Mouse (Mus musculus) liver, embryonic 16.5 days (tissue): ENCODE results near the gene Tmem178. TPM values are rescaled to one million over a fixed set of nuclear protein-coding genes. Genes with fewer than 3 reads are reported as not detected.
A peak's percentile ranks its signal among the peaks of the same experiment; 100 is the strongest.

Experiments
- ATAC-seq: fragments of 200-750 bp; cut with Nextera tagmentation; 2 replicates; pipeline ENCODE4 v1.8.0; 2017; ENCODE audit warnings: low read depth, mild to moderate bottlenecking, moderate number of reproducible peaks, moderate library complexity
- H3K27ac ChIP-seq: fragments of 300-500 bp; sonication (generic); 2 replicates; pipeline ENCODE4 v1.5.1; 2014; ENCODE audit warnings: mild to moderate bottlenecking, low read length
- H3K27me3 ChIP-seq: fragments of 300-500 bp; sonication (generic); 2 replicates; pipeline ENCODE4 v1.6.1; 2014; ENCODE audit warnings: low read depth, low read length, mixed read lengths; ENCODE audit not compliant: control insufficient read depth, insufficient read depth
- H3K36me3 ChIP-seq: fragments of 300-500 bp; sonication (generic); 2 replicates; pipeline ENCODE4 v1.6.1; 2014; ENCODE audit warnings: mild to moderate bottlenecking; ENCODE audit not compliant: control insufficient read depth, insufficient read depth
- H3K4me1 ChIP-seq: fragments of 300-500 bp; sonication (generic); 2 replicates; pipeline ENCODE4 v1.6.1; 2014; ENCODE audit warnings: low read depth, low read length, mixed read lengths; ENCODE audit not compliant: control insufficient read depth
- H3K4me2 ChIP-seq: fragments of 300-500 bp; sonication (generic); 2 replicates; pipeline ENCODE4 v1.6.1; 2014; ENCODE audit warnings: low read depth, low read length, mixed read lengths
- H3K4me3 ChIP-seq: fragments of 300-500 bp; sonication (generic); 2 replicates; pipeline ENCODE4 v1.5.1; 2014; ENCODE audit warnings: low read depth, mild to moderate bottlenecking, low read length
- H3K9ac ChIP-seq: fragments of 300-500 bp; sonication (generic); 2 replicates; pipeline ENCODE4 v1.6.1; 2014; ENCODE audit warnings: low read depth, low read length
- H3K9me3 ChIP-seq: fragments of 300-500 bp; sonication (generic); replicated peaks from 2 replicates; pipeline ENCODE4 v1.6.1; 2016; ENCODE audit warnings: low read length; ENCODE audit not compliant: control insufficient read depth
- WGBS: fragments of 180-500 bp; shearing (Covaris S2); extraction: QIAGEN DNeasy Blood & Tissue Kit; methylation state at CpG from one replicate; pipeline ENCODE4 v1.1.7; 2014; ENCODE audit not compliant: insufficient replicate concordance; 5-methylcytosine and 5-hydroxymethylcytosine counted together
- polyA plus RNA-seq: library from polyadenylated mRNA; unstranded; fragments of >200 nt; fragmentation: Nextera tagmentation; extraction: Ambion mirVana; gene quantifications from 2 replicates; pipeline ENCODE4 v1.2.1, GENCODE M21; 2015

The Tmem178 gene
- polyA plus RNA-seq, 1 experiment from 2014 or later, result 0.25 TPM

- ATAC-seq, result peak; percentile 50; the same call in 1 of the 2 replicates
- 64% methylated on average over 5 of the region's 5 CpGs for WGBS
- no peak overlapping the region for H3K4me3 ChIP-seq
- H3K27ac ChIP-seq, result no peak overlapping the region
- no peak overlapping the region for H3K9ac ChIP-seq
- no peaks in the 10 kb centered on the region for H3K36me3 ChIP-seq
- H3K9me3 ChIP-seq, result no peaks in the 10 kb centered on the region
- no peaks in the 10 kb centered on the region for H3K27me3 ChIP-seq
- H3K4me1 ChIP-seq, result no peaks in the 10 kb centered on the region
- no peak overlapping the region; the same call in 1 of the 2 replicates for H3K4me2 ChIP-seq
Measured at GRCm38 (mm10) chr17:80977245-80977644, 32.8 kb downstream of the Tmem178 start.

- Histone ChIP-seq H3K4me2 (no peak overlapping the region), H3K9ac (no peak overlapping the region), H3K9me3 (no peaks in the 10 kb centered on the region), H3K4me3 (no peak overlapping the region), H3K27me3 (no peaks in the 10 kb centered on the region), H3K36me3 (no peaks in the 10 kb centered on the region), H3K4me1 (no peaks in the 10 kb centered on the region), H3K27ac (no peak overlapping the region)
- ATAC-seq, result no peak
- 74% methylated on average over 10 of the region's 10 CpGs for WGBS
Measured at GRCm38 (mm10) chr17:80980096-80980495, 35.7 kb downstream of the Tmem178 start.

GRCm38 (mm10) chr17:80981721-80982411 lies 37.4 kb downstream of the Tmem178 start:
- Histone ChIP-seq H3K36me3 (no peaks in the 10 kb centered on the region), H3K27ac (no peak overlapping the region), H3K9ac (no peak overlapping the region), H3K4me2 (no peak overlapping the region), H3K27me3 (no peaks in the 10 kb centered on the region), H3K4me1 (no peaks in the 10 kb centered on the region), H3K4me3 (no peak overlapping the region), H3K9me3 (no peaks in the 10 kb centered on the region)
- 60% methylated on average over 12 of the region's 12 CpGs for WGBS
- no peak for ATAC-seq

- Histone ChIP-seq H3K9ac (no peak overlapping the region), H3K27ac (no peak overlapping the region), H3K4me3 (no peak overlapping the region), H3K36me3 (no peaks in the 10 kb centered on the region), H3K4me2 (no peak overlapping the region), H3K9me3 (no peaks in the 10 kb centered on the region), H3K27me3 (no peaks in the 10 kb centered on the region), H3K4me1 (no peaks in the 10 kb centered on the region)
- 0 out of 2 replicates have a peak, but pooled peaks have one; percentile 16 for ATAC-seq
- WGBS, result 13% methylated on average over 8 of the region's 8 CpGs
Measured at GRCm38 (mm10) chr17:80982412-80982787, 38.0 kb downstream of the Tmem178 start.

- no peak overlapping the region for H3K9ac ChIP-seq
- WGBS, result 63% methylated on average over 10 of the region's 10 CpGs
- no peak overlapping the region for H3K4me2 ChIP-seq
- H3K27ac ChIP-seq, result no peak overlapping the region
- no peaks in the 10 kb centered on the region for H3K36me3 ChIP-seq
- no peaks in the 10 kb centered on the region for H3K27me3 ChIP-seq
- ATAC-seq, result no peak
- no peaks in the 10 kb centered on the region for H3K9me3 ChIP-seq
- H3K4me1 ChIP-seq, result no peaks in the 10 kb centered on the region
- no peak overlapping the region for H3K4me3 ChIP-seq
Measured at GRCm38 (mm10) chr17:80982976-80983375, 38.5 kb downstream of the Tmem178 start.

DNA sequence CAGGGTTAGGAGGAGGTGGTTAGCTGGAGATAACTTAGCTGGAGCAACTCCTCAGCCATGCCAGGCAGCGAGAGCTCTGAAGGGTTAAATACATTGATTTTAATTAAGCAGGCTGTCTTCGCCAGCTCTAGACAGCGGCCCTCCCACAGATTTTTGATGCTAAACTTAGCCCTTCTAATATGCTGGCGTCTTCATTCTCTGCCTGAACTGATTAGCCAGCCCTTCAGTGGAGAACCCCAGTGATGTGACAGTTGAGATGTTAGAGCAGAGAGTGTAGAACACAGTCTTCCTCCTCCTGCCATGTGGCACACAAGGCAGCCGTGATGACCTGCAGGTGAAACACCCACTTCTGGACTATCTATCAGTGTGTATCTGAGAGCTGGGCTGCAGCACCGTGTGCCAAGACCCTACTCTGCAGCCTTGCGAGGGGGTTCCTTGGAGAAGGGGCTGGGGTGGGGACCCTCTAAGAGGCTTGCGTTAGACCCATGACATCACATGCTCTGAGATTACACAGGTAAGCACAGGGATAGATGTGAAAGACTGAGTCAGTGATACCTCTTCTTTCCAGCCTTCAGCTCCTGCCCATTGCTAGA lies 47.2 kb downstream of the Tmem178 start:
- no peak overlapping the region for H3K4me3 ChIP-seq
- H3K36me3 ChIP-seq, result no peaks in the 10 kb centered on the region
- no peak overlapping the region for H3K4me2 ChIP-seq
- ATAC-seq, result no peak
- H3K9me3 ChIP-seq, result no peaks in the 10 kb centered on the region
- no peaks in the 10 kb centered on the region for H3K4me1 ChIP-seq
- H3K9ac ChIP-seq, result no peak overlapping the region
- no peak overlapping the region for H3K27ac ChIP-seq
- 66% methylated on average over 8 of the region's 8 CpGs for WGBS
- no peaks in the 10 kb centered on the region for H3K27me3 ChIP-seq

DNA sequence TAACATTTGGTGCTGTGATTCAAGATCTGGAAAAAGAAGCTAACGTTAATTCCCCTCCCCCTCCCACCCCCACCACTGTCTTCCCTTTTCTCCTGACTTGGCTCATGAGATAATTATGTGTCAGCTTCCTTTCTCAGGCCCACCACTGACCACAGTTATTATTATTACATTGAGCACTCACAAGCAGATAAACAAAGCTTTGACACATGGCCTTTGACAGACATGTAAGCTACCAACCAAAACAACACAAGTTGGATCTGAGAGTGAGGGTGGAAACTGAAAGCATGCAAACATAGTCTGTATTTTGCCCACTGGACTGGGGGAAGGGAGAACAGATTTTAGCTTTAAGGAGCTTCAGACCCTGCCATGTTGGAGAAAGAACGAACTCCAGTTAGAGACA lies 52.8 kb downstream of the Tmem178 start:
- H3K4me2 ChIP-seq, result no peak overlapping the region

GRCm38 (mm10) chr17:80998958-80999357 lies 54.5 kb downstream of the Tmem178 start:
- Histone ChIP-seq H3K36me3 (no peaks in the 10 kb centered on the region), H3K4me3 (no peak overlapping the region), H3K4me1 (no peaks in the 10 kb centered on the region), H3K27me3 (no peaks in the 10 kb centered on the region), H3K9me3 (no peaks in the 10 kb centered on the region), H3K4me2 (no peak overlapping the region), H3K9ac (no peak overlapping the region), H3K27ac (no peak overlapping the region)
- no peak for ATAC-seq
- WGBS, result 66% methylated on average over 6 of the region's 6 CpGs

More for the DNA sequence above, 52.8 kb downstream of the Tmem178 start:
- Histone ChIP-seq H3K36me3 (no peaks in the 10 kb centered on the region), H3K4me3 (no peak overlapping the region), H3K9me3 (no peaks in the 10 kb centered on the region), H3K9ac (no peak overlapping the region), H3K4me1 (no peaks in the 10 kb centered on the region), H3K27me3 (no peaks in the 10 kb centered on the region), H3K27ac (no peak overlapping the region)
- no peak for ATAC-seq
- 36% methylated on average over 2 of the region's 2 CpGs for WGBS

DNA sequence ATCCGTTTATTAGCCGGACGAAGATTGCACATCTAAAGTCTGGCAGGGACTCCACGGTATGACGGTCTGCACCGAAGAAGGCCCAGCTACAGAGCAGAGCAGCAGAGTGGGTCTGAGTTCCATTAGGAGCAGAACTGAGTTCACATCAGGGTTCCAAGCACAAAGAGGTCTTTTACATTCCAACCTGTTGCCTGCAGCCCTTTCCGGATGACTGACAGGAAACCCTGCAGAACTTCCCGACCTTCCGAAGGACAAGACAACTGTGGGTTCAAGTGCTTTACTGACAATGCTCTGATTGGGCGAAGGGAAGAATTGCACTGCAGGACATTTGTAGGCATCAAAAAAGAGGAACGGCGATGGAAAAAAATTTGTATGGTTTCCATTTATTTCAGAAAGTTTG lies 56.6 kb downstream of the Tmem178 start:
- 80% methylated on average over 12 of the region's 12 CpGs for WGBS
- ATAC-seq, result no peak
- Histone ChIP-seq H3K27me3 (no peaks in the 10 kb centered on the region), H3K9ac (no peak overlapping the region), H3K4me3 (no peak overlapping the region), H3K4me2 (no peak overlapping the region), H3K27ac (no peak overlapping the region), H3K36me3 (no peaks in the 10 kb centered on the region), H3K9me3 (no peaks in the 10 kb centered on the region), H3K4me1 (no peaks in the 10 kb centered on the region)
